Mouse (Mus musculus) forebrain, embryonic 15.5 days (tissue): ENCODE results near the gene Cdca8. TPM values are rescaled to one million over a fixed set of nuclear protein-coding genes. Genes with fewer than 3 reads are reported as not detected.
"Not testable (repeated sequence)": the region's sequence is repeated elsewhere in the genome, so short reads cannot be mapped to it uniquely, and the experiment has no call there.

Experiments
- ATAC-seq: fragments of 200-750 bp; cut with Nextera tagmentation; replicated peaks from 2 replicates; pipeline ENCODE4 v1.8.0; 2017; ENCODE audit warnings: mild to moderate bottlenecking, moderate TSS enrichment, moderate library complexity
- H3K27ac ChIP-seq: fragments of 300-500 bp; sonication (generic); replicated peaks from 2 replicates; pipeline ENCODE4 v1.5.1; 2015; ENCODE audit warnings: mild to moderate bottlenecking, inconsistent platforms
- H3K27me3 ChIP-seq: fragments of 300-500 bp; sonication (generic); 2 replicates; pipeline ENCODE4 v1.6.1; 2015; ENCODE audit warnings: inconsistent platforms
- H3K36me3 ChIP-seq: fragments of 300-500 bp; sonication (generic); 2 replicates; pipeline ENCODE4 v1.6.1; 2015; ENCODE audit warnings: mild to moderate bottlenecking, inconsistent platforms
- H3K4me1 ChIP-seq: fragments of 300-500 bp; sonication (generic); 2 replicates; pipeline ENCODE4 v1.6.1; 2015; ENCODE audit warnings: inconsistent platforms
- H3K4me2 ChIP-seq: fragments of 300-500 bp; sonication (generic); replicated peaks from 2 replicates; pipeline ENCODE4 v1.6.1; 2015; ENCODE audit warnings: mild to moderate bottlenecking, inconsistent platforms
- H3K4me3 ChIP-seq: fragments of 300-500 bp; sonication (generic); 2 replicates; pipeline ENCODE4 v1.5.1; 2015; ENCODE audit warnings: mild to moderate bottlenecking, inconsistent platforms
- H3K9ac ChIP-seq: fragments of 300-500 bp; sonication (generic); replicated peaks from 2 replicates; pipeline ENCODE4 v1.6.1; 2015; ENCODE audit warnings: mild to moderate bottlenecking, inconsistent platforms
- H3K9me3 ChIP-seq: fragments of 300-500 bp; sonication (generic); 2 replicates; pipeline ENCODE4 v1.6.1; 2016; ENCODE audit warnings: inconsistent platforms
- WGBS: fragments of 180-500 bp; shearing (Covaris S2); methylation state at CpG from one replicate; pipeline ENCODE4 v1.1.7; 2015; ENCODE audit warnings: mixed read lengths; 5-methylcytosine and 5-hydroxymethylcytosine counted together
- polyA plus RNA-seq: library from polyadenylated mRNA; unstranded; fragments of >200 nt; fragmentation: Nextera tagmentation; extraction: Ambion mirVana; gene quantifications from 2 replicates; pipeline ENCODE4 v1.2.1, GENCODE M21; 2015

Cdca8 gene
- polyA plus RNA-seq = 81.4 and 87.0 TPM in 2 replicates

DNA sequence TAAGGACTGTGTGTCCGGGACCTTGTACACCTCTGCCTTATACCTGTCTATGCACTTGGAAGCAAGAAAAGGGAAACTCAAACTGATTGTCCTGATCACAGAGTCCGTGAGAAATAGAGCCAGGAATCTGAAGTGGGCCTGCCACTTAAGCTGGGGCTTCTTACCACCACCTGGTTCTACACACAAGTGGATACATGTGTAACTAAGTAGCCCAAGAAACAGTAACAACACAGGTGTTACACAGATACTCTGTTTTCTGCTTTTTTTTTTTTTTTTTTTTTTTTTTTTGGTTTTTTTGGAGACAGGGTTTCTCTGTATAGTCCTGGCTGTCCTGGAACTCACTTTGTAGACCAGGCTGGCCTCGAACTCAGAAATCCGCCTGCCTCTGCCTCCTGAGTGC lies at the start of gene Cdca8:
TSS of gene Cdca8 (minus strand) at position 101 of the 400 bp plus-strand sequence.
- not testable (repeated sequence) for H3K9ac ChIP-seq, H3K27me3 ChIP-seq, H3K4me3 ChIP-seq, ATAC-seq, H3K9me3 ChIP-seq, H3K4me2 ChIP-seq, H3K27ac ChIP-seq
- WGBS = 86% methylated on average over 4 of the region's 4 CpGs
- Histone ChIP-seq H3K36me3 (peaks cover 19% of the 10 kb centered on the region), H3K4me1 (peaks cover 27% of the 10 kb centered on the region)

DNA sequence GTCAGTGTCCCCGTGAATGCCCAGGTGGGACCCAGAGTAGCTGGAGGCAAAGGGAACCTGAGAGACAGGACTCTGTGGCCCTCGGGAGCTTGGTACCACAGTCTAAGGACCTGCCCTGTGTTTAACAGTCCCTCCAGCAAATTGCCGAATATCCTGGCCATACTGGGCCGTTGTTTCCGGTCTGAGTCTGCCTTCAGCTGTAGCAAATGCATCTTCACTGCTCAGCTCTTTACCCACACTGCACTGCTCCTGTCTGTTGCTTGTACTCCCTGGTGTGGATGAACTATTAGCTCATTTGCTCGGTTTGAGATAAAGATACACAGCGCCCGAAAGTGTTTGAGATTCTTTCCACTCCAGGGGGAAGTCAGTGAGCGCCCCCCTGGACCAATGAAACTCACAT lies 49.3 kb upstream of the Cdca8 start:
- WGBS = 22% methylated on average over 9 of the region's 9 CpGs
- H3K36me3 ChIP-seq = no peaks in the 10 kb centered on the region
- ATAC-seq = no peak
- no peak overlapping the region for H3K4me2 ChIP-seq
- no peak overlapping the region for H3K27ac ChIP-seq
- no peak overlapping the region for H3K9ac ChIP-seq
- no peak overlapping the region for H3K4me3 ChIP-seq
- H3K4me1 ChIP-seq = peaks cover 21% of the 10 kb centered on the region
- no peaks in the 10 kb centered on the region for H3K9me3 ChIP-seq
- peaks cover 75% of the 10 kb centered on the region for H3K27me3 ChIP-seq

DNA sequence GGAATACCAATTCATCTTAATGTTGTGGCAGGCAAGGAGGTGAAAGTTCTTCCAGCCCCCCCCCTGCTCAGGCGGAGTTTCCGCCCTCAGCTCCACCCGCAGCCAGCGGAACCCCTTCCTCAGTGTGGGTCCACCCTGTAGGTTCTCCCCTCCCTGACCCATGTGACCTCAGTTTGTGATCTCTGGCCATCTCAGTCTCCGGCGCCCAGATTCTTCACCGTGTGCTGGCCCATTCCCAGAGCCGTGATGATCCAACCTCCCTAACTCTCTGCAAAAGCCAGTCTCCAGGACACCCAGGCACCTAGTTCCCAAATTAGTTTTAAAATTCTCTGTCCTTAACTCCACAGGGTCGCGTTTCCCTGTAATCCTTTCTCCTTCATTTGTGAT lies 48.6 kb upstream of the Cdca8 start:
- Histone ChIP-seq H3K27me3 (peaks cover 75% of the 10 kb centered on the region), H3K4me1 (peaks cover 21% of the 10 kb centered on the region), H3K36me3 (no peaks in the 10 kb centered on the region), H3K4me2 (no peak overlapping the region), H3K4me3 (no peak overlapping the region), H3K9me3 (no peaks in the 10 kb centered on the region), H3K9ac (no peak overlapping the region), H3K27ac (no peak overlapping the region)
- ATAC-seq = no peak
- 8% methylated on average over 10 of the region's 10 CpGs for WGBS

DNA sequence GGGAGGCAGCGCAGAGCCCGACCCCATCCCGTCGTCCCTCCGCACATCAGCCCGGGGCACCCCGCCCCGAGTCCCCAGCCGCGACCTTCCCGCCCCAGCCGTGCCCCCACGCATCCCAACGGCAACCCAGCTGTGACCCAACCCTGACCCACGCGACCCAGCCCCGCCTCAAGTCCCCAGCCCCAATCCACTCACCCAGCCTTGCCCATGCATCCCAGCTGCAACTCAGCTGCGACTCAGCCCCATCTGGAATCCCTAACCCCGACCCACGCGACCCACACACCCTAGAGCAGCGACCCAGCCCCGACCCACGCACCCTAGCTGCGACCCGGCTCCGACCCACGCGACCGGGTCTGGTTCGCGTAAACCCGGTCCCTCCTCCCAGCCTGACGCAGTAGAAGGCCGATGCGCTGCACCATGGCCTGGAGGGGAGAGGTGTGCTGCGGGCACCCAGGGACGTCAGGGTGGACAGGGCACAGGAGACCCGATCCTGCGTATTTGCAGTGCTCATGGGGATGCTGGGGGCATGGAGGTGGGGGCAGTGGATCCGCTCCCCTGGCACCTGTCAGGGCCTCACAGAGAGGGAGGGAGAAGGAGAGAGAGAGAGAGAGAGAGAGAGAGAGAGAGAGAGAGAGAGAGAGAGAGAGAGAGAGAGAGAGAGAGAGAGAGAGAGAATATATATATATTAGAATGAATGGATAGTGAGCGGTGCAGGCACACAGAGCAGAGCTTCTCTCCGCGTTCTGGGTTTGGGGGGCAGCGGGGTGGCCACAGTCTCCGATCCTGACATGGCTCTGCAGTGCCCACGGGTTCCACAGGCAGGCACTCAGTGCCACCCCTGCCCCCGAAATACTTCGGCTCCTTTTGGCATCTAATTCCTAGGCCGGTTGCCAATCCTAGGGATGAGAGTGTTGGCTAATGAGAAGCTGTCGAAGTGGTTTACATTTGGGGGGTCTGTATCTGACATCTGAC lies 47.9 kb upstream of the Cdca8 start:
- Histone ChIP-seq H3K4me2 (peak overlapping the region; percentile 51), H3K4me1 (peaks cover 21% of the 10 kb centered on the region), H3K36me3 (no peaks in the 10 kb centered on the region), H3K4me3 (peak overlapping the region; percentile 40), H3K27me3 (peaks cover 75% of the 10 kb centered on the region), H3K9ac (no peak overlapping the region), H3K27ac (no peak overlapping the region), H3K9me3 (no peaks in the 10 kb centered on the region)
- no peak for ATAC-seq
- WGBS = 2% methylated on average over 51 of the region's 51 CpGs

DNA sequence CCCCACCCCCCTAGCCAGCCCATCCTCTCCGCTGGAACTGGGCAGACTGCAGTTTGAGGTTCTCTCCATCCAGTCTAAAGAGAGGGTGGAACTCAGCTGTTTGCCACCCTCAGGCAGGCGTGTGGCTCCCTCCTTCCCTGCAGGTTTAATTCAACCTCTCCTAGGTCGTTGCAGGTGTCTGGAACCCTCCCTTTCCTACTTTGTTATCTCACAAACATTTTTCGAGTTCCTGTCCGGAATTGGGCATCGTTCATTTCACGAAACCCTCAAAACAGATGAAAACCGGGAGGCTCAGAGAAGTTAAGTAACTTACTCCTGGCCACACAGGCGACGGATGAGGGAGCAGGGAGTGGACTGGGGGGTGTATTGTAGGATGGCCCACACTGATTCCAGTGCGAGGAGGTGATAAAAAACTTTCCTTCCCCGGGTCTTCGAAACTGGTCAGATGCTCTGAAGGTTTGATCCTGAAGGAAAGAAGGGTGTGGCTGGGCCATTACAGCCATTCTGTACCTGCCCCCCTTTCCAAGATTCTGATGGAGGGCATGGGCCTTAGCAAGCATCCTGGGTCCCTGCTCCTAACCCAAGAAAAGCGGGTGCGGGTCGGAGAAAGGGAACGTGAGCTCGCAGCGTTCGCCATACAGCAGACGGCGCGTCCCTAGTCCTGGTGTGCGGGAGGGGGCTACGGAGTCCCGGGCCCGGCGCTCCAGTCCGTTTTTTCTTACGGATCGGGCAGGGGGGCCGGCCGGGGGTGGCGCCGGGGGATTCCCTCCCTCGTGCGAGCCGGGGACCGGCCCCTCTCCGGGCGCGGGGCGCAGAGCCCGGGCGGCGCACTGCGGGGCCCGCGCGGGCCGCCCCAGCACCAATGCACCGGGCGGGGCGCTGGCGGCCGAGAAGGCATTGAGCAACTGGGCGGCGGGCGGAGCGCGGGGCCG lies 46.8 kb upstream of the Cdca8 start, which contains the start of gene Rspo1:
TSS of gene Rspo1 (plus strand) at position 760 of the 932 bp plus-strand sequence.
- peaks cover 21% of the 10 kb centered on the region for H3K4me1 ChIP-seq
- no peak; the same call in 1 of the 2 replicates for ATAC-seq
- H3K9ac ChIP-seq = peak within 1 kb of the TSS; percentile 25; the same call in 1 of the 2 replicates
- H3K4me3 ChIP-seq = peak within 1 kb of the TSS; percentile 40
- peak within 1 kb of the TSS; percentile 51 for H3K4me2 ChIP-seq
- peaks cover 67% of the 10 kb centered on the region for H3K27me3 ChIP-seq
- no peak within 1 kb of the TSS for H3K27ac ChIP-seq
- H3K36me3 ChIP-seq = no peaks in the 10 kb centered on the region
- WGBS = 2% methylated on average over 40 of the region's 62 CpGs
- H3K9me3 ChIP-seq = no peaks in the 10 kb centered on the region

DNA sequence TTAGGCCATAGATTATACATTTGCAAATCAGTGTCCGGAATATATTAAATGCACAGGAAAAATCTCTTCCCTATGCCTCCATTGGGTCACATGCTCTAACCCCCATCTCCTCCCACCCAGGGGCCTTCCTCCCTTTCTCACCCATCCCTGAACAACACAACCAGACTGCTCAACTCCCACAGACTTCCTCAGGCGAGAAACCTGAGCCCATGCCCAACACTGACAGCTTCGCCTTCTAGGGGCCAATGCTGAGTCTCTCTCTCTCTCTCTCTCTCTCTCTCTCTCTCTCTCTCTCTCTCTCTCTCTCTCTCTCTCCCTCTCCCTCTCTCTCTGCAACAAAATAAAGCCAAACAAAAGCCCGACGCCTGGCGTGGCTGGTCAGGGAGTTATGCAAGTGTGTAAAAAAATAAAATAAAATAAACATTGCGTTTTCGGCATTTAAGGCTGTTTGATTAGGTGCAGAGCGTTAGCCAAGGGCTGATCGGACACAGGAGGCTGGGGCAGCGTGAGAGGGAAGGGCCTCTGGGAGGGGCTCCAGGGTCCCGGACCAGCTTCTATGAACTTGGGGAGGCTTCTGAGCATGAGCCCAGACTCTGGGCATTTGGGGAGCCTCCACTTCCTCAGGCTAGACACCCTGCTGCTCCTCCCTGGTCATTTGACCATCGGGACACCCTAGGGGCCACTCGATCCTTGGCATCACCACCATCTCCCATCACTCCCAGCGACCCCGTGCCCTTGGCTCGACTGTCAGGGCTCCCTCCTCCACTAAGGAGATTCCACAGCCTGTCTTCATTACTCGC lies 46.0 kb upstream of the Cdca8 start:
- ATAC-seq = no peak
- Histone ChIP-seq H3K27me3 (peaks cover 59% of the 10 kb centered on the region), H3K4me1 (peaks cover 19% of the 10 kb centered on the region), H3K9me3 (no peaks in the 10 kb centered on the region), H3K4me3 (no peak overlapping the region), H3K9ac (no peak overlapping the region), H3K36me3 (no peaks in the 10 kb centered on the region), H3K4me2 (no peak overlapping the region), H3K27ac (no peak overlapping the region)
- WGBS = 10% methylated on average over 18 of the region's 18 CpGs

DNA sequence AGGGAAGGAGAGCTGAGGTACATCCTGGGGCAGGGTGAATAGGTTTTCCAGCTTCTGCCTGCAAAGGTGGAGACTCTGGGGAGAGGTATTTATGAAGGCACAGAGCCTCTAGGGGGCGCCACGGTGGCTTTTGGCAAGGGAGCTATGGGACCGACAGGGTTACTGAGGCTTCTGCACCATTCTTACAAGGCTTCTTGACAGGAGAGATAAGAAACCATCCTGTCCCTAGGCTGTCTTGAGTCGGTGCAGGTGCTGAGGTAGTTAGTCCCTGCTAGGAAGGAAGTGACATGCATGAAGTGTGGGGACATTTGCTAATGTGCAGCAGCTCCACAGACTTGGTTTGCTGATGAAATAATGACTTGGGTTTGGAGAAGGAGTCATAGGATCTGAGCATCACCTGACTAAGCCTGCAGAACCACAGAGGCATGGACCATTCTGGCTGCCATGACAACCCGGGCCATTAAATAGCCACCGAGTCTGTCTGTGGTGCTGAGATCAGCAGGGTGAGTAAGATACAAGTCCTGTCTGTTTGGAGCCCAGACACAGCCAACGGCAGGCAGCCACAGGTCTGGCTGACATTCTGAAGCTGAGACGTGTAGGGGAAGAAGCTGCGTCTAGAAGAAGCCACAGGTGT lies 44.9 kb upstream of the Cdca8 start:
- no peak overlapping the region for H3K4me3 ChIP-seq
- 16% methylated on average over 9 of the region's 9 CpGs for WGBS
- H3K27ac ChIP-seq = no peak overlapping the region
- peaks cover 51% of the 10 kb centered on the region for H3K27me3 ChIP-seq
- H3K9me3 ChIP-seq = no peaks in the 10 kb centered on the region
- H3K4me1 ChIP-seq = peaks cover 17% of the 10 kb centered on the region
- H3K9ac ChIP-seq = no peak overlapping the region
- ATAC-seq = no peak
- H3K4me2 ChIP-seq = no peak overlapping the region
- H3K36me3 ChIP-seq = no peaks in the 10 kb centered on the region

DNA sequence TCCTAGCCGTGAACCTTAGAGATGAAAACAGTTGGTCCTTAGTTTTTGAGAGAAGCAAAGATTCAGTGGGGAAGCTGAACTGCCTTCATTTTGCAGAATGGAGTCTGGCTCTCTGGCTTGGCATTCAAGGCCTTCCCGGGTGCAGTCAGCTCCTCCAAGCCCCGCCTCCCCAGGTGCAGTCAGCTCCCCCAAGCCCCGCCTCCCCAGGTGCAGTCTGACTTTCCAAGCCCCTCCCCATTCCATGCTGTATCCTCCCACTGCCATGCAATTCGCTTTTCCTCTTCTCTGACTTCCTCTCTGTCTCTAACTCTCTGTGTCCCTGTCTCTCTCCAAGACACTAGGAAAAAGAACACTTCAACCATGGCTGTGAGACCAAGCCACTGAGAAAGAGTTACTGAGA lies 39.1 kb upstream of the Cdca8 start:
- H3K36me3 ChIP-seq = no peaks in the 10 kb centered on the region
- no peak for ATAC-seq
- no peaks in the 10 kb centered on the region for H3K4me1 ChIP-seq
- H3K27me3 ChIP-seq = no peaks in the 10 kb centered on the region; the same call in 1 of the 2 replicates
- 35% methylated on average over 5 of the region's 5 CpGs for WGBS
- no peak overlapping the region for H3K9ac ChIP-seq
- no peak overlapping the region for H3K4me2 ChIP-seq
- H3K9me3 ChIP-seq = no peaks in the 10 kb centered on the region
- H3K4me3 ChIP-seq = no peak overlapping the region
- H3K27ac ChIP-seq = no peak overlapping the region

DNA sequence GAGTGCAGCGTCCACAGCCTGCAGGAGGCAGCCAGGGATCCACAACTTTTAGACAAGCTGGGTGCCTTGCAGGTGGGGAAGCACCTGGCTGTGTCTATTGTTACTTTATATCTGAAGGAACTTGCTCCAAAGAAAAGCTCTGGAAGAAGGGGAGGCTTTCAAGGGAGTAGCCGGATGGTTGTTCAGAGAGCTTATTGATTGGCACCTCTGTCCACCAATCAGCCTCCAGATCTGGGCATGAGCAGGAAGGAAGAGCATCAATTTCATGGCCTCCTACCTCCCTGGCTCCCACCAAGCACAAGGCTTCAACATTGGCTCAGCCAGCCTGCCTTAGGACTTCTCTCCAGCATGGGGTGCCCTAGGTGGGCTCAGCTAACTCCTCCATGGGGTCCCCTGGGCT lies 34.2 kb upstream of the Cdca8 start:
- ATAC-seq = no peak
- no peak overlapping the region for H3K4me3 ChIP-seq
- no peaks in the 10 kb centered on the region for H3K4me1 ChIP-seq
- H3K27me3 ChIP-seq = no peaks in the 10 kb centered on the region
- WGBS = 75% methylated on average over 2 of the region's 2 CpGs
- no peak overlapping the region for H3K27ac ChIP-seq
- no peaks in the 10 kb centered on the region for H3K9me3 ChIP-seq
- no peak overlapping the region for H3K9ac ChIP-seq
- H3K4me2 ChIP-seq = no peak overlapping the region
- H3K36me3 ChIP-seq = no peaks in the 10 kb centered on the region

DNA sequence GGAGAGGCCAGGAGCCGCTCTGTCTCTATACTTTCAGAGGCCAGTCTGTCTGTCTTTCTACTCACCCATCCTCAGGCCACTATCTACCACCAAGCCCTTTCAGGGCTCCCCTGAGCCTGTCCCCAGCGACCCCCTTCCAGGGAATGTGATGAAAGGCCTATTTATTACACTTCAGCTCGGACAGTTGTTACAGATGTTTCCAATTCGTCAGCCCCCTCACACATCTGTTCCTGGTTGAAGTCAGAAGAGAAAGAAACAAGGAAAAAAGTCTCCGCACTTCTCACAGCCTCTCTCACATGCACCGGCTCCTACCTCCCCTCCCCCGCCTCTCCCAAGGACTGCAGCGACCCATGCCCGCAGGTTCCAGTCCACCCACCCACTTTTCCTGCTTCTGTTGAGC lies 33.2 kb upstream of the Cdca8 start:
- no peaks in the 10 kb centered on the region for H3K36me3 ChIP-seq
- no peak overlapping the region for H3K9ac ChIP-seq
- no peaks in the 10 kb centered on the region for H3K9me3 ChIP-seq
- WGBS = 68% methylated on average over 9 of the region's 9 CpGs
- no peak overlapping the region for H3K4me2 ChIP-seq
- no peak overlapping the region for H3K27ac ChIP-seq
- no peaks in the 10 kb centered on the region for H3K27me3 ChIP-seq
- no peaks in the 10 kb centered on the region for H3K4me1 ChIP-seq
- no peak overlapping the region for H3K4me3 ChIP-seq
- ATAC-seq = no peak

DNA sequence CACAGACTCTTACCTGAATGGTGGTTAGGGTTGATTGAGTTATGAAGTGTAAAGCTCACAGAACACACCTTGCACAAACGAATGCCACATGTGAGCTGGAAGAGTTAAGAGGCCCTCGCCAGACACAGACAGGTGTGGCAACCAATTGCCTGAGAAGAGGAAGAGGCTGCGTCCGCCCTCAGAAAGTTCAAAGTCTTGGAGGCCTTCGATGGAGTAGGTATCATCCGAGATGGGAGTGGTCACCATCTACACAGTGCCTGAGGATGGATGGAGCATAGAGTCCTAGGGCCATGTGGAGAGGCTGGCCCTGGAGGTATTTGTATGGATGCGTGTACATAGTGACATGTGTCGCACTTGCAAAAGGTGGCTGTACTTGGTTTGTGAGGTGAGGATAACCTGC lies 32.0 kb upstream of the Cdca8 start:
- ATAC-seq = no peak
- no peak overlapping the region for H3K27ac ChIP-seq
- H3K27me3 ChIP-seq = no peaks in the 10 kb centered on the region
- no peak overlapping the region for H3K9ac ChIP-seq
- no peaks in the 10 kb centered on the region for H3K36me3 ChIP-seq
- WGBS = 87% methylated on average over 8 of the region's 8 CpGs
- no peak overlapping the region for H3K4me2 ChIP-seq
- no peaks in the 10 kb centered on the region for H3K4me1 ChIP-seq
- H3K9me3 ChIP-seq = no peaks in the 10 kb centered on the region
- no peak overlapping the region for H3K4me3 ChIP-seq
